Mouse (Mus musculus): Measurements from ENCODE around the gene Psmc3ip.

Psmc3ip gene

GRCm38 (mm10) chr11:101071810-101072428 lies 23.3 kb downstream of the Psmc3ip start:
- no peak for DNase-seq

GRCm38 (mm10) chr11:101070987-101071386 lies 24.2 kb downstream of the Psmc3ip start:
- no peak for DNase-seq

GRCm38 (mm10) chr11:101070189-101070527 lies 25.1 kb downstream of the Psmc3ip start:
- DNase-seq: no peak

- DNase-seq: peak; percentile 95
Observed at GRCm38 (mm10) chr11:101069391-101070188, 25.6 kb downstream of the Psmc3ip start, which contains the start of gene Naglu. Naglu (plus strand) TSS chr11:101070012.

DNA sequence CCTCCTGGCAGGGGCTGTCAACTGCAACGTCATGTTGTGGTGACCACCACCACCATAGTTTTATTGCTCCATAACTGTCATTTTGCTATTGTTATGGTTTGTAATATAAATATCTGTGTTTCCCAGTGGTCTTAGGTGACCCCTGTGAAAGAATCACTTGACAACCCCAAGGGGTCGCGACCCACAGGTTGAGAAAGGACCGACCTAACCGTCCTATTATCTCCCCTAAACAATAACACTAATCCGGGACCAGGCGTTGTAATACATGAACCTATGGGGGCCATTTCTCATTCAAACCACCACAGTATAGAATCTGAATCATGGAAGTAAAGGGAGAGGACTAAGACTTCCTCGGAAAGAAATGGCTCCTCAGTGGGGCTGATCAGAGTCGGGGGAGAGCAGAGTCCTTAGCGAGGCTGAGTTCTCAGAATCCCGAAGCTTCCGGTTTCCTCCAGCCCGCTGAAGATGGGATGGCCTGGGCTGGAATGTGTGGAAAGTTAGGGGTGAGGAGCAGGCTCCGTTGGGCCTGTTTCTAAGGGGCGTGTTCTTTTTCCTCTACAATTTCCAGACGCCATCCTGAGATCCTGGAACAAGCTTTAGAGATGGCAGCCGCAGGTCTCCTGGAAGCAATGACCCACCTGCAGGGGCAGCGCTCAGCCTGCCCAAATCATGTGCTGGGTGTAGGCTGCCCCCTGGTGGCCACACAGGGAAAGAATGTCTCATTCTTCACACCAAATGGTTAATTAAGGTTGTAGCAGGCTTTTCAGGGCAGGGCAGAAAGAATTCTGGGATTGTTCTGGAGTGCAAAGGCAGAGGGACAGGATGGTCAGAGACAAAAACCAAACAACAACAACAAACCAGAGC lies 28.5 kb downstream of the Psmc3ip start:
- DNase-seq: peak; percentile 83

DNA sequence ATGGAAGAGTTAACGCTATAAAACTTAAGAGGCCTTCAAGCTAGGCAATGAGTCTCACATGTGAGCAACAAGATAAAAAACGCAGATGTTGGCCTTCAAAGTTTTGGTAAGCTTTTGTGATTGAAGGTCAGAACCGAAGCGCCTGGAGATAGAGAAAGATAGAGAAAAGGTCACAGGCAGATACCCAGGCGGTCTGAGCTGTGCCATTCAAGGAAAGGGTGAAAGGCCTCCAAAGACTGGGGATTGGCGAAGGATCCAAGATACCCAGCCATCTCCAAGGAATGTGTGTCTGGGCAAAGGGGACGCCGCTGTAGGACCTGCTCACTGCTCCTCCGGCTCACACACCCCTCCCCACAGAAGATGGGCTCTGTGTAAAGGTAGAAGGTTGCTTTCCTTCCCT lies 30.2 kb downstream of the Psmc3ip start:
- no peak for DNase-seq

GRCm38 (mm10) chr11:101064462-101064861 lies 30.8 kb downstream of the Psmc3ip start:
- DNase-seq: no peak

GRCm38 (mm10) chr11:101063676-101064327 lies 31.4 kb downstream of the Psmc3ip start:
- no peak for DNase-seq

- DNase-seq: no peak
Observed at GRCm38 (mm10) chr11:101062971-101063675, 32.1 kb downstream of the Psmc3ip start.

- DNase-seq: no peak
Observed at GRCm38 (mm10) chr11:101062165-101062884, 32.9 kb downstream of the Psmc3ip start.

GRCm38 (mm10) chr11:101061049-101061448 lies 34.2 kb downstream of the Psmc3ip start:
- no peak for DNase-seq

- no peak for DNase-seq
Observed at GRCm38 (mm10) chr11:101060126-101060525, 35.1 kb downstream of the Psmc3ip start.

GRCm38 (mm10) chr11:101059473-101059872 lies 35.8 kb downstream of the Psmc3ip start:
- DNase-seq: no peak

DNA sequence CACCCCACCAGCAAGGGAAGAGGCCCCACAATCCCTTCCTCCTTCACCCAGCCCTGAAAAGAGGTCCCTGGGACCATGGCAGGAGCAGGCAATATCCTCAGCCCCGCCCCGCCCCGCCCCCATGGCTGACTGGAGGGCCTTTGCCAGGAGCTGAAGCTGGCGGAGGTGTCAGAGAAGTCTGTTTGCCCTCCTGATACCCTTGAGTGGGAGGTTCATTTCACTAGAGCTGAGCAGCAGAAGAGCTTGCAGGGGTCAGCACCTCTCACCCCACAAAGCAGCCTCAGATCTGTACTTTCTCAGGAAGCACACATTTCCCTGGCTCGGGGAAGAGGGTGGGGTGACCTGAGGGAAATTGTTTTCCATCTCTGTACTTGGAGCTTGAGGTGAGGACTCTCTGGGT lies 36.5 kb downstream of the Psmc3ip start:
- no peak for DNase-seq

GRCm38 (mm10) chr11:101057860-101058259 lies 37.4 kb downstream of the Psmc3ip start:
- peak; percentile 88 for DNase-seq

- DNase-seq: no peak
Observed at GRCm38 (mm10) chr11:101056885-101057284, 38.4 kb downstream of the Psmc3ip start.

- DNase-seq: no peak
Observed at GRCm38 (mm10) chr11:101055418-101055817, 39.8 kb downstream of the Psmc3ip start.

GRCm38 (mm10) chr11:101053974-101054373 lies 41.3 kb downstream of the Psmc3ip start:
- DNase-seq: no peak

- no peak for DNase-seq
Observed at GRCm38 (mm10) chr11:101052751-101053473, 42.3 kb downstream of the Psmc3ip start.

GRCm38 (mm10) chr11:101051617-101052016 lies 43.6 kb downstream of the Psmc3ip start:
- DNase-seq: no peak

- DNase-seq: no peak
Observed at GRCm38 (mm10) chr11:101051051-101051493, 44.2 kb downstream of the Psmc3ip start.
